Mouse (Mus musculus) neural tube, embryonic 15.5 days (tissue): Measurements from ENCODE around the gene Timm13. TPM values are rescaled to one million over a fixed set of nuclear protein-coding genes. Genes with fewer than 3 reads are reported as not detected.

Source experiments
- ATAC-seq: fragments of 200-750 bp; cut with Nextera tagmentation; 2 replicates; pipeline ENCODE4 v1.8.0; 2017; ENCODE audit warnings: mild to moderate bottlenecking, moderate TSS enrichment, moderate library complexity; ENCODE audit not compliant: low FRiP score
- H3K27ac ChIP-seq: fragments of 300-500 bp; sonication (generic); replicated peaks from 2 replicates; pipeline ENCODE4 v1.5.1; 2015; ENCODE audit warnings: mild to moderate bottlenecking, inconsistent platforms
- H3K27me3 ChIP-seq: fragments of 300-500 bp; sonication (generic); replicated peaks from 2 replicates; pipeline ENCODE4 v1.6.1; 2015; ENCODE audit warnings: inconsistent platforms
- H3K36me3 ChIP-seq: fragments of 300-500 bp; sonication (generic); 2 replicates; pipeline ENCODE4 v1.6.1; 2015; ENCODE audit warnings: inconsistent platforms
- H3K4me1 ChIP-seq: fragments of 300-500 bp; sonication (generic); 2 replicates; pipeline ENCODE4 v1.6.1; 2015; ENCODE audit warnings: inconsistent platforms
- H3K4me2 ChIP-seq: fragments of 300-500 bp; sonication (generic); 2 replicates; pipeline ENCODE4 v1.6.1; 2015; ENCODE audit warnings: inconsistent platforms, mild to moderate bottlenecking, moderate library complexity
- H3K4me3 ChIP-seq: fragments of 300-500 bp; sonication (generic); replicated peaks from 2 replicates; pipeline ENCODE4 v1.5.1; 2015; ENCODE audit warnings: mild to moderate bottlenecking, inconsistent platforms
- H3K9ac ChIP-seq: fragments of 300-500 bp; sonication (generic); replicated peaks from 2 replicates; pipeline ENCODE4 v1.6.1; 2015; ENCODE audit warnings: mild to moderate bottlenecking, inconsistent platforms
- H3K9me3 ChIP-seq: fragments of 300-500 bp; sonication (generic); replicated peaks from 2 replicates; pipeline ENCODE4 v1.6.1; 2016; ENCODE audit warnings: inconsistent platforms
- WGBS: fragments of 180-500 bp; shearing (Covaris S2); methylation state at CpG from one replicate; pipeline ENCODE4 v1.1.7; 2015; ENCODE audit warnings: mixed read lengths; 5-methylcytosine and 5-hydroxymethylcytosine counted together
- polyA plus RNA-seq: library from polyadenylated mRNA; unstranded; fragments of >200 nt; fragmentation: Nextera tagmentation; extraction: Ambion mirVana; gene quantifications from 2 replicates; pipeline ENCODE4 v1.2.1, GENCODE M21; 2015

Gene Timm13
- polyA plus RNA-seq, 1 experiment from 2014 or later = 359 TPM

GRCm38 (mm10) chr10:80876028-80876427, 24.7 kb downstream of the Timm13 start:
- no peak for ATAC-seq
- no peak overlapping the region for H3K9ac ChIP-seq
- H3K36me3 ChIP-seq = no peaks in the 10 kb centered on the region
- no peak overlapping the region for H3K4me2 ChIP-seq
- H3K9me3 ChIP-seq = no peaks in the 10 kb centered on the region
- 0 out of 2 replicates have a peak, but pooled peaks cover 2% of the 10 kb centered on the region for H3K4me1 ChIP-seq
- H3K4me3 ChIP-seq = no peak overlapping the region
- WGBS = 30% methylated on average over 5 of the region's 5 CpGs
- H3K27me3 ChIP-seq = no peaks in the 10 kb centered on the region
- H3K27ac ChIP-seq = no peak overlapping the region

DNA sequence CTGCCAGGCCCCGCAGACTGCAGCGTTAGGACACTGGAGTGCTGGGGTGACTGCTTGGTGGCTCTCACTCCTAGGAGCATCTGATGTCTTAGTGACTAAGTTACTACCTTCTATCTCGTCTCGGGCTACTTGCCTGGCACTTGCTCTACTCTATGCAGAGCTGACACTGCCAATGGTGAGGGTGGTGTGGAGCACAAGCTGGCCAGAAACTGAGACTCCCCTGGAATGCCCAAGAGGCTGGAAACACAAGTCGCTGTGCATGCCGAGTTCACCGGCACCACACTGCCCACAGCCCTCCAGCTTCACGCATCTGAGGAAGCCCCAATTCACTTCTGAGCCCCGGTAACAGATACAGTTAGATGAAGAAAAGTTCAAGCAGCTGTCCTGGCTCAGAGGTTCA, 26.7 kb downstream of the Timm13 start:
- Histone ChIP-seq H3K36me3 (no peaks in the 10 kb centered on the region), H3K4me1 (0 out of 2 replicates have a peak, but pooled peaks cover 2% of the 10 kb centered on the region), H3K4me2 (no peak overlapping the region), H3K27me3 (no peaks in the 10 kb centered on the region), H3K27ac (no peak overlapping the region), H3K9me3 (no peaks in the 10 kb centered on the region), H3K4me3 (no peak overlapping the region), H3K9ac (no peak overlapping the region)
- WGBS = 76% methylated on average over 9 of the region's 9 CpGs
- no peak for ATAC-seq

GRCm38 (mm10) chr10:80871581-80871980, 29.2 kb downstream of the Timm13 start, which contains the start of gene Tmprss9:
TSS of gene Tmprss9 (plus strand) at chr10:80871848.
- H3K4me3 ChIP-seq = no peak within 1 kb of the TSS
- ATAC-seq = no peak
- H3K27ac ChIP-seq = no peak within 1 kb of the TSS
- no peaks in the 10 kb centered on the region for H3K27me3 ChIP-seq
- H3K4me1 ChIP-seq = 0 out of 2 replicates have a peak, but pooled peaks cover 2% of the 10 kb centered on the region
- H3K36me3 ChIP-seq = peaks cover 15% of the 10 kb centered on the region
- WGBS = 36% methylated on average over 9 of the region's 9 CpGs
- H3K9ac ChIP-seq = no peak within 1 kb of the TSS
- no peak within 1 kb of the TSS for H3K4me2 ChIP-seq
- no peaks in the 10 kb centered on the region for H3K9me3 ChIP-seq

DNA sequence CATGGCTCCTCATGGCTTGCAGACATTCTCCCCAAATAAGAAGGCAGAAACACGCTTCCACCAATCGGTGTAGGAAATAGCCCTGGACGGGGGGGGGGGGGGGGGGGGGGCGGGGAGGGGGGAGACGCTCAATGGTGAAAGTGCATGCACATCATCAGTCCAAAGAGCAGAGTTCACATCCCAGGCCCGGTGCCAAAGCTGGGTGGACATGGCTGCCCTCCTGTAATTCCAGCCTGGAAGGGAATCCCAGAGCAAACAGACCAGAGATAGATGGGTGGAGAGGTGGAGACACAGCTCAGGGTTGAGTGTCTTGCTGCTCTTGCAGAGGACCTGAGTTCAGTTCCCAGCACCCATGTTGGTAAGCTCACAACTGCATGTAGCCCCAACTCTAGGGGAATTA, 29.8 kb downstream of the Timm13 start:
- Histone ChIP-seq H3K27ac (no peak overlapping the region), H3K27me3 (no peaks in the 10 kb centered on the region), H3K4me3 (no peak overlapping the region), H3K9ac (no peak overlapping the region), H3K36me3 (peaks cover 21% of the 10 kb centered on the region), H3K4me1 (no peaks in the 10 kb centered on the region), H3K9me3 (no peaks in the 10 kb centered on the region), H3K4me2 (no peak overlapping the region)
- ATAC-seq = no peak
- WGBS = 84% methylated on average over 4 of the region's 6 CpGs

DNA sequence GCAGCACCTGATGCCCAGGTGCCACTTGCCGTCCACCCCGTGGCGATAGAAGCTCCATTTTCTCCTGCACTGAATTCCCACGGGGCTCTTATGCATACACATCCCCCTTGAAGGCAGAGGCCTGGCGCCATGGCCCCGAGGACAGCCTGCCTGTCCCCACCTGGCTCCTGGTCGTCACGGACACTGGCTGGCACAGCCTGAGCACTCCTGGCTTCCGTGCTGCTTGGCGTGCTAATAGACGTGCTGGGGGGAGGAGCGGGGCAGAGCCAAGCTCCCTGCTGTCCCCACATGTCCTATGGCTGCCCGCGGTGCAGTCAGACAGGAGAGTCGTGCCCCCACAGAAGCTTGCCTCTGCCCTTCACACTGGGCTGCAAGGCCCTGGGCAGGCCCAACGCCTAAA, 36.3 kb downstream of the Timm13 start:
- no peak for ATAC-seq
- no peak overlapping the region for H3K4me2 ChIP-seq
- whole genome bisulfite sequencing = 67% methylated on average over 16 of the region's 16 CpGs
- H3K4me1 ChIP-seq = no peaks in the 10 kb centered on the region
- no peak overlapping the region for H3K27ac ChIP-seq
- no peaks in the 10 kb centered on the region for H3K9me3 ChIP-seq
- H3K36me3 ChIP-seq = peaks cover 65% of the 10 kb centered on the region
- no peak overlapping the region for H3K4me3 ChIP-seq
- no peaks in the 10 kb centered on the region for H3K27me3 ChIP-seq
- no peak overlapping the region for H3K9ac ChIP-seq

- Histone ChIP-seq H3K9ac (no peak overlapping the region), H3K4me2 (no peak overlapping the region), H3K4me1 (peaks cover 15% of the 10 kb centered on the region), H3K27ac (no peak overlapping the region), H3K9me3 (no peaks in the 10 kb centered on the region), H3K27me3 (no peaks in the 10 kb centered on the region), H3K4me3 (no peak overlapping the region), H3K36me3 (peaks cover 55% of the 10 kb centered on the region)
- WGBS = 96% methylated on average over 5 of the region's 5 CpGs
- ATAC-seq = no peak
These were observed 38.5 kb downstream of the Timm13 start for GRCm38 (mm10) chr10:80862305-80862704.

- no peak for ATAC-seq
- Histone ChIP-seq H3K4me2 (peak overlapping the region; percentile 96; the same call in 1 of the 2 replicates), H3K9ac (no peak overlapping the region), H3K4me1 (peaks cover 45% of the 10 kb centered on the region), H3K4me3 (no peak overlapping the region), H3K27ac (0 out of 2 replicates have a peak overlapping the region, but pooled peaks have one; percentile 18), H3K36me3 (peaks cover 21% of the 10 kb centered on the region), H3K9me3 (no peaks in the 10 kb centered on the region), H3K27me3 (no peaks in the 10 kb centered on the region)
- 89% methylated on average over 7 of the region's 7 CpGs for WGBS
These were observed 42.3 kb downstream of the Timm13 start for GRCm38 (mm10) chr10:80858350-80858935.

DNA sequence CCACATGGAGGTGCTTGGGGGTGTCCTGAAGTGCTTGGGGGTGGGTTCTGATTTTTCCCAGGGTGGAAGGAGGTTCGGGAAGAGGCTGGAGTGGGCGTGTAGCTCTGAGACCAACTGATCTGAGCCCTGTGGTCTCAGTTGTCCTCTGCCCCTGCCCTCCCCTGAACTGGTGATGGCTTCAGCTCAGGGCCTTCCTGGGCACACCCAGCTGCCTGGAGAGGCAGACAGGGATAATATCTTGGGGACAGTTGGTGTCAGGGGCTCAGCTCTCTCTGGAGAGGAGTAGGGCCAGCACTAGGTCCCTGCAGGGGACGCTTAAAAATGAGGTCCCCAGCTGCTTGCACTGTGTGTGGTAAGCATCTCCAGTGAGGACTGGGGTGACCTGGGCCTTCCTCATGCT, 42.9 kb downstream of the Timm13 start:
- ATAC-seq = no peak
- H3K9me3 ChIP-seq = no peaks in the 10 kb centered on the region
- peaks cover 49% of the 10 kb centered on the region for H3K4me1 ChIP-seq
- 65% methylated on average over 3 of the region's 3 CpGs for WGBS
- no peaks in the 10 kb centered on the region for H3K27me3 ChIP-seq
- H3K4me2 ChIP-seq = peak overlapping the region; percentile 96; the same call in 1 of the 2 replicates
- no peak overlapping the region for H3K4me3 ChIP-seq
- peaks cover 20% of the 10 kb centered on the region for H3K36me3 ChIP-seq
- H3K27ac ChIP-seq = peak overlapping the region; percentile 61
- no peak overlapping the region for H3K9ac ChIP-seq

DNA sequence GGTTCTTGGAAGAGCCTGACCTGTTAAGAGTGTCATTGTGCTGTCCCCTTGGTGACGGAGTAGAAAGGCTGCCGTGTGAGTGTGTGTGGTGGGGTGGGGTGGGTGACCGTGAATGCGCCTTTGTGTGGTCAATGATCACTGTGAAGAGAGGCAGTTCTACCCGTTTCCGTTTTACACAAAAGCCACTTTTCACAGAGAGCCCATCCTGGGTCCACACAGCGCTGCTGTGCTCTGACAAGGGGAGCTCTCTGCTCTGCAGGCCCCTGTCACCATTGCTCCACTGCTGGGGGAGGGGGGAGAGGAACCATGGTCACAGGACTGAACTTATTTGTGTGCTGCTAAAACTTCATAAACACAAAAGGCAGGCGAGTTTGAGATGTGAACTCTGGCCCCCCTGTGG, 43.4 kb downstream of the Timm13 start:
- peaks cover 49% of the 10 kb centered on the region for H3K4me1 ChIP-seq
- peaks cover 17% of the 10 kb centered on the region for H3K36me3 ChIP-seq
- H3K4me2 ChIP-seq = peak overlapping the region; percentile 96
- no peak overlapping the region for H3K4me3 ChIP-seq
- ATAC-seq = no peak
- H3K27me3 ChIP-seq = no peaks in the 10 kb centered on the region
- WGBS = 31% methylated on average over 8 of the region's 8 CpGs
- H3K27ac ChIP-seq = peak overlapping the region; percentile 61
- H3K9ac ChIP-seq = 0 out of 2 replicates have a peak overlapping the region, but pooled peaks have one; percentile 87
- H3K9me3 ChIP-seq = no peaks in the 10 kb centered on the region

GRCm38 (mm10) chr10:80856908-80857307, 43.9 kb downstream of the Timm13 start:
- Histone ChIP-seq H3K36me3 (peaks cover 17% of the 10 kb centered on the region), H3K27ac (peak overlapping the region; percentile 33; the same call in 1 of the 2 replicates), H3K9me3 (no peaks in the 10 kb centered on the region), H3K4me3 (no peak overlapping the region), H3K9ac (0 out of 2 replicates have a peak overlapping the region, but pooled peaks have one; percentile 87), H3K4me1 (peaks cover 49% of the 10 kb centered on the region), H3K4me2 (peak overlapping the region; percentile 96), H3K27me3 (no peaks in the 10 kb centered on the region)
- ATAC-seq = no peak
- 81% methylated on average over 5 of the region's 5 CpGs for WGBS

- ATAC-seq = no peak
- peak overlapping the region; percentile 96 for H3K4me2 ChIP-seq
- H3K9me3 ChIP-seq = no peaks in the 10 kb centered on the region
- peak overlapping the region; percentile 87; the same call in 1 of the 2 replicates for H3K9ac ChIP-seq
- WGBS = 57% methylated on average over 3 of the region's 3 CpGs
- H3K27me3 ChIP-seq = no peaks in the 10 kb centered on the region
- peak overlapping the region; percentile 82 for H3K4me3 ChIP-seq
- no peak overlapping the region for H3K27ac ChIP-seq
- H3K4me1 ChIP-seq = peaks cover 49% of the 10 kb centered on the region
- peaks cover 17% of the 10 kb centered on the region for H3K36me3 ChIP-seq
These were observed 44.5 kb downstream of the Timm13 start for GRCm38 (mm10) chr10:80856267-80856666.

- peak overlapping the region; percentile 96 for H3K4me2 ChIP-seq
- peak overlapping the region; percentile 87 for H3K9ac ChIP-seq
- peak overlapping the region; percentile 82 for H3K4me3 ChIP-seq
- H3K36me3 ChIP-seq = peaks cover 22% of the 10 kb centered on the region
- H3K27me3 ChIP-seq = no peaks in the 10 kb centered on the region
- H3K9me3 ChIP-seq = no peaks in the 10 kb centered on the region
- WGBS = 22% methylated on average over 11 of the region's 11 CpGs
- peaks cover 49% of the 10 kb centered on the region for H3K4me1 ChIP-seq
- H3K27ac ChIP-seq = no peak overlapping the region
- no peak for ATAC-seq
These were observed 45.1 kb downstream of the Timm13 start for GRCm38 (mm10) chr10:80855749-80856073.
